Mouse (Mus musculus) gastrocnemius, postnatal 4 days (tissue): ENCODE measurements around the gene Tas2r129. TPM values are rescaled to one million over a fixed set of nuclear protein-coding genes. Genes with fewer than 3 reads are reported as not detected.
"Not testable (repeated sequence)": the region's sequence is repeated elsewhere in the genome, so short reads cannot be mapped to it uniquely, and the experiment has no call there.

Experiments used
- DNase-seq, 2 experiments: peaks; one replicate each; pipeline ENCODE4 v3.0.0; 2021 to 2022; ENCODE audit warnings: low spot score in 2 of 2, mixed read lengths in 2 of 2
- long read RNA-seq, 2 experiments: library from polyadenylated mRNA; stranded (forward); transcript quantifications; one replicate each; pipeline ENCODE4 v2.0.0; 2021
- total RNA-seq, 2 experiments: library from RNA; stranded (reverse); gene quantifications; 2 replicates each; pipeline ENCODE4 v1.2.3; 2021

The Tas2r129 gene
- not detected for total RNA-seq
- long read RNA-seq, experiment 1: 0 reads
- long read RNA-seq, experiment 2: 0 reads

- no peak for DNase-seq
These were observed at the start of gene Tas2r129 for GRCm38 (mm10) chr6:132950802-132951201. TSS of gene Tas2r129 (plus strand) at chr6:132951102.

GRCm38 (mm10) chr6:132909351-132909750 is 41.6 kb upstream of the Tas2r129 start, which contains the start of gene Tas2r125:
TSS of gene Tas2r125 (plus strand) at chr6:132909651.
- no peak for DNase-seq

GRCm38 (mm10) chr6:132941376-132941775 is 9.5 kb upstream of the Tas2r129 start:
- DNase-seq: not testable (repeated sequence)

- DNase-seq: no peak
These were observed 6.9 kb downstream of the Tas2r129 start, which contains the start of gene Tas2r131 for GRCm38 (mm10) chr6:132957819-132958218. TSS of gene Tas2r131 (minus strand) at chr6:132957919.

- DNase-seq: no peak
These were observed 30.0 kb downstream of the Tas2r129 start, which contains the start of gene Tas2r109 for GRCm38 (mm10) chr6:132980865-132981264. TSS of gene Tas2r109 (minus strand) at chr6:132980965.

Other genes with a start within 250 kb of the Tas2r129 start
- gene Tas2r122, start 239.2 kb upstream of the Tas2r129 start, total RNA-seq: not detected
- not detected for gene Tas2r115, start 213.1 kb upstream of the Tas2r129 start, total RNA-seq
- gene Tas2r124, start 196.4 kb upstream of the Tas2r129 start, total RNA-seq: not detected
- not detected for gene Tas2r102, start 189.0 kb upstream of the Tas2r129 start, total RNA-seq
- not detected for gene Tas2r136, start 172.9 kb upstream of the Tas2r129 start, total RNA-seq
- not detected for gene Tas2r117, start 148.3 kb upstream of the Tas2r129 start, total RNA-seq
- gene Tas2r123, start 104.0 kb upstream of the Tas2r129 start, total RNA-seq: not detected
- not detected for gene Tas2r116, start 95.7 kb upstream of the Tas2r129 start, total RNA-seq
- gene Tas2r110, start 83.1 kb upstream of the Tas2r129 start, total RNA-seq: not detected
- not detected for gene Tas2r113, start 58.1 kb upstream of the Tas2r129 start, total RNA-seq
- not detected for gene Tas2r125, start 41.5 kb upstream of the Tas2r129 start, total RNA-seq
- not detected for gene Tas2r131, start 6.8 kb downstream of the Tas2r129 start, total RNA-seq
- gene Tas2r109, start 29.9 kb downstream of the Tas2r129 start, total RNA-seq: not detected
- gene Tas2r103, start 86.0 kb downstream of the Tas2r129 start, total RNA-seq: not detected
- gene Tas2r140, start 104.7 kb downstream of the Tas2r129 start, total RNA-seq: not detected
- gene Smim10l1, start 153.8 kb downstream of the Tas2r129 start, total RNA-seq: 10 to 100 TPM; 54.0 to 54.1 TPM